Mouse (Mus musculus) C2C12 (cell line): ENCODE measurements around the gene Slc4a4.

Experiments
- CEBPB ChIP-seq: IDR thresholded peaks from one replicate; pipeline ENCODE4 v1.6.1; 2011; ENCODE audit warnings: low read depth, mild to moderate bottlenecking, control low read depth, moderate library complexity
- CTCF ChIP-seq: IDR thresholded peaks from one replicate; pipeline ENCODE4 v1.5.1; 2011; ENCODE audit not compliant: control insufficient read depth, insufficient read depth, insufficient read length
- MAX ChIP-seq: IDR thresholded peaks from one replicate; pipeline ENCODE4 v1.6.1; 2011; ENCODE audit warnings: mild to moderate bottlenecking, control low read depth

- TF ChIP-seq CTCF (no peak), CEBPB (no peak), MAX (no peak)
These were observed 365.2 kb downstream of the Slc4a4 start for GRCm38 (mm10) chr5:89251806-89252205.
